Mouse (Mus musculus) left cerebral cortex, postnatal 36 days (tissue): ENCODE data around the gene Mecp2. TPM values are rescaled to one million over a fixed set of nuclear protein-coding genes. Genes with fewer than 3 reads are reported as not detected.

Experiments used
- DNase-seq, 2 experiments: peaks; one replicate each; pipeline ENCODE4 v3.0.0; 2021 to 2022; ENCODE audit warnings: low spot score in 2 of 2, mixed read lengths in 1 of 2
- intact Hi-C: fragments of 180-260 bp; cut with DNase I; formaldehyde crosslinking; loops from one replicate; pipeline ENCODE4 v1.15.1; 2025
- microRNA-seq: library from miRNA; unstranded; fragments of <30 nt; microRNA quantifications from one replicate; pipeline ENCODE4 v1.2.0, GENCODE M21; 2022
- total RNA-seq, 2 experiments: library from RNA; stranded (reverse); gene quantifications; 2 replicates each; pipeline ENCODE4 v1.2.3; 2021

Mecp2 gene
- total RNA-seq, 2 experiments from 2014 or later: 82.0 to 91.2 TPM

GRCm38 (mm10) chrX:74023188-74024049 is 111.7 kb downstream of the Mecp2 start, which contains the start of gene Irak1:
Irak1 (minus strand) TSS chrX:74023918.
- intact Hi-C loops: loop anchor here (1.0 kb wide), 1 partner anchor 57 kb away; the partner anchor contains the start of gene Hcfc1
- peak; percentile 58 to 68 for DNase-seq

GRCm38 (mm10) chrX:74022795-74023187 is 112.4 kb downstream of the Mecp2 start:
- DNase-seq: no peak
- intact Hi-C loops: loop anchor here (1.0 kb wide), 1 partner anchor 56 kb away; the partner anchor contains the start of gene Hcfc1

DNA sequence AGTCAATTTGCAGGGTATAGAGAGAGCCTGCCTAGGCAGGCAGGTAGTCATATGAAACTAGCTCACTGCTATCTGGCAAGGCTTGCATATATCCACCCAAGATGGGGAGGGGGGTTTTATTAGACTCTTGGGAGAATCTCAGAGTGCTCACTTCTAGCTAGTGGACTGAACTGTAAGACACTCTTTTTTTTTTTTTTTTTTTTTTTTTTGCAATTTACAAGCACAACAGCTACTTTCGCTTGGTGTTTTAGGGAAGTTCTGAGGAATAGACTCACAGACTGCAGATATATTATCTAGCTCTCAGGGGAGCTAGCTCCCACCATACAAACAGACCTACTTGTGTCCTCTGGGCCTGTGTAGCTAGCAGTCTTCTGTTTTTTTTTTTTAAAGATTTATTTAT is 120.6 kb downstream of the Mecp2 start:
- DNase-seq: no peak
- intact Hi-C loops: no loop called here

- DNase-seq: no peak
Observed at GRCm38 (mm10) chrX:74008063-74008462, 127.1 kb downstream of the Mecp2 start.

GRCm38 (mm10) chrX:74006401-74006800 is 128.8 kb downstream of the Mecp2 start:
- intact Hi-C loops: no loop called here
- no peak for DNase-seq

More at GRCm38 (mm10) chrX:74008063-74008462, 127.1 kb downstream of the Mecp2 start:
- intact Hi-C loops: no loop called here

DNA sequence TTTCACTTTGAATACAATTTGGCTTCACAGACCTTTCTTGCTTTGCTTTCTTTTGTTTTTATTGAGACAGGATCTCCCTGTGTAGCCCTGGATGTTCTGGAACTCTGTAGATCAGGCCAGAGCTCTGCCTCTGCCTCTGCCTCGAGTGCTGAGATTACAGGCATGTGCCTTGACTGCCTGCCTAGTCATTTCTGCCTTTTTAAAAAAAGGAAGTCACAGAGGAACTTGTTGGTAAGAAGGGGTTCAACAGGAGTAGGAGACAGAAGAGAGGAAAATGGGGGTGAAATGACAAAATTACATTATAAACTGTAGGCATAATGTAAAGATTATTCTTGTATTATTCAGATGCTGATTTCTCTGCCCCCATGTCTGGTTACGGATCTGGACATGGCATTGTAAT is 131.5 kb downstream of the Mecp2 start:
- intact Hi-C loops: no loop called here
- DNase-seq: no peak

DNA sequence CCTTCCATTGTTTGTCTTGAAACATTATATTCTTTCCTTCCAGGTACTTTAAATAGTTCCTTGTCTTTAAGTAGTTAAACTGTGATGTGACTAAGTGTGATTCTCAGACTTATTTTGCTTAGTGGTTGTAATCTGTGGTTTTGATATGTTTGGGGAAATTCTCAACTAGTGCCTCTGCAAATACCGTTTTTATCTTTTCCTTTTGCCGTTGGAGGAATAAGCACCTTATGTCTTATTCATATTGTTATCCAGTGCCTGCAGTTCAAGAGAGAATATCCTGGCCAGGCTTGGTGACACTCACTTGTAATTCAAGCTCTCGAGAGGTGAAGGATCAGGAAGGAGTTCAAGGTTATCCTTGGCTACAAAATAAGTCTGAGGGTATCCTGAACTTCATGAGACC is 134.1 kb downstream of the Mecp2 start:
- intact Hi-C loops: no loop called here
- no peak for DNase-seq

- intact Hi-C loops: no loop called here
- DNase-seq: peak; percentile 21 to 27
Observed at GRCm38 (mm10) chrX:73998911-73999869, 136.0 kb downstream of the Mecp2 start.

GRCm38 (mm10) chrX:73977783-73978182 is 157.4 kb downstream of the Mecp2 start:
- intact Hi-C loops: no loop called here
- DNase-seq: no peak

Small RNA genes lying within 50 kb of the gene (microRNA-seq; reads per million reads assigned to microRNA genes)
- 6.6 reads per million, percentile 23 among the genes with 10 or more reads in this experiment for gene Mir5132
- gene Mir718: 0.76 reads per million

Other genes starting within 250 kb of the Mecp2 start
- gene Avpr2, start 243.3 kb downstream of the Mecp2 start, total RNA-seq: not detected
- gene L1cam, start 239.3 kb downstream of the Mecp2 start, total RNA-seq: 100 to 1,000 TPM; 131 to 179 TPM
- 1 to 10 TPM; 3.0 to 6.6 TPM for gene Arhgap4, start 213.5 kb downstream of the Mecp2 start, total RNA-seq
- gene Naa10, start 213.4 kb downstream of the Mecp2 start, total RNA-seq: 10 to 100 TPM; 52.5 to 54.7 TPM
- gene Renbp, start 204.5 kb downstream of the Mecp2 start, total RNA-seq: 1 to 10 TPM; 5.5 to 7.3 TPM
- gene Hcfc1, start 169.0 kb downstream of the Mecp2 start, total RNA-seq: 10 to 100 TPM; 69.4 to 75.1 TPM
- gene Irak1, start 111.4 kb downstream of the Mecp2 start, total RNA-seq: 10 to 100 TPM; 44.0 to 53.8 TPM
- under 1 TPM in 1 of 2 experiments, not detected in 1; 0.66 TPM for gene Opn1mw, start 7.9 kb downstream of the Mecp2 start, total RNA-seq
- not detected for gene Tex28, start 32.5 kb upstream of the Mecp2 start, total RNA-seq
- gene Tktl1, start 41.9 kb upstream of the Mecp2 start, total RNA-seq: not detected
- gene Flna, start 114.5 kb upstream of the Mecp2 start, total RNA-seq: 10 to 100 TPM; 57.5 to 74.0 TPM
- gene Emd, start 119.3 kb upstream of the Mecp2 start, total RNA-seq: 10 to 100 TPM; 33.6 to 39.0 TPM
- gene Rpl10, start 135.4 kb upstream of the Mecp2 start, total RNA-seq: 100 to 1,000 TPM; 182 to 197 TPM
- gene Taz, start 146.5 kb upstream of the Mecp2 start, total RNA-seq: 10 to 100 TPM; 49.7 to 64.0 TPM
- gene Dnase1l1, start 147.0 kb upstream of the Mecp2 start, total RNA-seq: 1 to 10 TPM; 2.0 to 2.3 TPM
- 100 to 1,000 TPM; 340 to 365 TPM for gene Atp6ap1, start 161.7 kb upstream of the Mecp2 start, total RNA-seq
- 100 to 1,000 TPM; 583 to 584 TPM for gene Gdi1, start 169.6 kb upstream of the Mecp2 start, total RNA-seq
- gene Fam50a, start 177.7 kb upstream of the Mecp2 start, total RNA-seq: 10 to 100 TPM; 30.1 to 31.9 TPM
- gene Plxna3, start 193.7 kb upstream of the Mecp2 start, total RNA-seq: 10 to 100 TPM; 17.1 to 28.7 TPM
- gene Lage3, start 218.3 kb upstream of the Mecp2 start, total RNA-seq: 10 to 100 TPM; 23.0 to 26.9 TPM
- gene Ubl4a, start 237.9 kb upstream of the Mecp2 start, total RNA-seq: 10 to 100 TPM; 64.6 to 77.3 TPM
- gene Slc10a3, start 238.0 kb upstream of the Mecp2 start, total RNA-seq: 1 to 10 TPM; 2.4 to 2.7 TPM